Mouse (Mus musculus) forebrain, embryonic 13.5 days (tissue): ENCODE measurements around the gene Iffo2. TPM values are rescaled to one million over a fixed set of nuclear protein-coding genes. Genes with fewer than 3 reads are reported as not detected.

Source experiments
- ATAC-seq: fragments of 200-750 bp; cut with Nextera tagmentation; 2 replicates; pipeline ENCODE4 v1.8.0; 2017
- H3K27ac ChIP-seq: fragments of 300-500 bp; sonication (generic); 2 replicates; pipeline ENCODE4 v1.5.1; 2015; ENCODE audit warnings: inconsistent platforms, mild to moderate bottlenecking, moderate library complexity
- H3K27me3 ChIP-seq: fragments of 300-500 bp; sonication (generic); 2 replicates; pipeline ENCODE4 v1.6.1; 2015; ENCODE audit warnings: mild to moderate bottlenecking, inconsistent platforms
- H3K36me3 ChIP-seq: fragments of 300-500 bp; sonication (generic); 2 replicates; pipeline ENCODE4 v1.6.1; 2015; ENCODE audit warnings: mild to moderate bottlenecking, inconsistent platforms; ENCODE audit not compliant: poor library complexity, severe bottlenecking
- H3K4me1 ChIP-seq: fragments of 300-500 bp; sonication (generic); 2 replicates; pipeline ENCODE4 v1.6.1; 2015; ENCODE audit warnings: inconsistent platforms
- H3K4me2 ChIP-seq: fragments of 300-500 bp; sonication (generic); 2 replicates; pipeline ENCODE4 v1.6.1; 2015; ENCODE audit warnings: inconsistent platforms, mild to moderate bottlenecking, moderate library complexity
- H3K4me3 ChIP-seq: fragments of 300-500 bp; sonication (generic); 2 replicates; pipeline ENCODE4 v1.5.1; 2015; ENCODE audit warnings: mild to moderate bottlenecking, inconsistent platforms
- H3K9ac ChIP-seq: fragments of 300-500 bp; sonication (generic); 2 replicates; pipeline ENCODE4 v1.6.1; 2015; ENCODE audit warnings: mild to moderate bottlenecking, inconsistent platforms
- H3K9me3 ChIP-seq: fragments of 300-500 bp; sonication (generic); replicated peaks from 2 replicates; pipeline ENCODE4 v1.6.1; 2016; ENCODE audit warnings: inconsistent platforms
- WGBS: fragments of 180-500 bp; shearing (Covaris S2); methylation state at CpG from one replicate; pipeline ENCODE4 v1.1.7; 2015; 5-methylcytosine and 5-hydroxymethylcytosine counted together
- polyA plus RNA-seq: library from polyadenylated mRNA; unstranded; fragments of >200 nt; fragmentation: Nextera tagmentation; extraction: Ambion mirVana; gene quantifications from 2 replicates; pipeline ENCODE4 v1.2.1, GENCODE M21; 2015

The Iffo2 gene
- polyA plus RNA-seq, 1 experiment from 2014 or later: 3.6 TPM

GRCm38 (mm10) chr4:139535719-139536118, 5.4 kb downstream of the Iffo2 start:
- Histone ChIP-seq H3K36me3 (no peaks in the 10 kb centered on the region), H3K9ac (no peak overlapping the region), H3K4me2 (no peak overlapping the region), H3K4me3 (no peak overlapping the region), H3K27ac (no peak overlapping the region), H3K4me1 (peaks cover 9% of the 10 kb centered on the region), H3K9me3 (no peaks in the 10 kb centered on the region), H3K27me3 (no peaks in the 10 kb centered on the region)
- 56% methylated on average over 7 of the region's 7 CpGs for WGBS
- no peak for ATAC-seq

DNA sequence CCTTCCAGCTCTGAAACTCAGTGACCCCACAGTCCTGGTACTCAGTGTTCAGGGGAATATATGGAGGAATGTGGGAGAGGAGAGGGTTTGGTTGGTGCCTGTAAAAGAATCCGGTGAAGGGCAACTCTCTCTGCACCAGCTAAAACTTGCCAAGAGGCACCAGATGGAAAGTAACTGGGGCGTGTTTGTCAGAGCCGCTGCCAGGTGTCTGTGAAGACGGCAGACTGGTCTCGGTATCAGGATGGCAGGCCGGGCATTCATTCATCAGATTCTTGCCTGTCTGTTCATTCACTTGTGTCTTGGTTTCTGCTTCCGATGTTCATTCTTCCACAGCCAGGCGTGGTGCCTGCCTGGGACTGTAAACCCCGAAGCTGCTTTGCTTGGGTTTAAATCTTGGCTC, 6.4 kb downstream of the Iffo2 start:
- WGBS: 84% methylated on average over 9 of the region's 9 CpGs
- H3K27ac ChIP-seq: no peak overlapping the region
- no peaks in the 10 kb centered on the region for H3K9me3 ChIP-seq
- no peaks in the 10 kb centered on the region for H3K36me3 ChIP-seq
- H3K9ac ChIP-seq: no peak overlapping the region
- H3K4me3 ChIP-seq: no peak overlapping the region
- ATAC-seq: no peak
- H3K27me3 ChIP-seq: no peaks in the 10 kb centered on the region
- H3K4me1 ChIP-seq: peaks cover 9% of the 10 kb centered on the region
- no peak overlapping the region for H3K4me2 ChIP-seq

GRCm38 (mm10) chr4:139540784-139541183, 10.4 kb downstream of the Iffo2 start:
- 95% methylated on average over 7 of the region's 7 CpGs for WGBS
- Histone ChIP-seq H3K9ac (no peak overlapping the region), H3K4me2 (no peak overlapping the region), H3K4me1 (peaks cover 4% of the 10 kb centered on the region; the same call in 1 of the 2 replicates), H3K9me3 (no peaks in the 10 kb centered on the region), H3K4me3 (no peak overlapping the region), H3K27ac (no peak overlapping the region), H3K36me3 (no peaks in the 10 kb centered on the region), H3K27me3 (no peaks in the 10 kb centered on the region)
- ATAC-seq: no peak

DNA sequence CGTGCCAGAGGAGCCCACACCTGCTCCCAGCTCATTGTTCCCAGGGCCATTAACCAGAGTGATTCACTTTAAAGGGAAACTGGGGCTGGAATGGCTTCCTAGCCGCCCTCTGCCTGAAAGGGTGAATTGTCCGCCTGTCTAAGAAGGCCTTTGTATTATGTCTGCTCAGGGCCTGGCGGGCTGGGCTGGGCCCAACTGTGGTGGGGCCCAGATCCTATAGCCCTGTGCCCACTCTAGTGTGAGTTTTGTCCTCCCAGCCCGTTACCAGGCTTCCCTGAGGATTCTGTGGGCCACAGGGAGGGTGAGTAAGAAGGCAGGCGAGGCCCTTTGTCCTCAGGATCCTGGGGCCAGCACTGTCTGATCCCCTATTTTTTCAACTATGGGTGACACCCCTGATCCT, 15.4 kb downstream of the Iffo2 start:
- no peaks in the 10 kb centered on the region for H3K27me3 ChIP-seq
- H3K4me2 ChIP-seq: no peak overlapping the region
- H3K27ac ChIP-seq: no peak overlapping the region
- no peak for ATAC-seq
- H3K9me3 ChIP-seq: no peaks in the 10 kb centered on the region
- H3K9ac ChIP-seq: no peak overlapping the region
- 23% methylated on average over 6 of the region's 6 CpGs for WGBS
- peaks cover 6% of the 10 kb centered on the region; the same call in 1 of the 2 replicates for H3K4me1 ChIP-seq
- H3K36me3 ChIP-seq: no peaks in the 10 kb centered on the region
- no peak overlapping the region for H3K4me3 ChIP-seq

DNA sequence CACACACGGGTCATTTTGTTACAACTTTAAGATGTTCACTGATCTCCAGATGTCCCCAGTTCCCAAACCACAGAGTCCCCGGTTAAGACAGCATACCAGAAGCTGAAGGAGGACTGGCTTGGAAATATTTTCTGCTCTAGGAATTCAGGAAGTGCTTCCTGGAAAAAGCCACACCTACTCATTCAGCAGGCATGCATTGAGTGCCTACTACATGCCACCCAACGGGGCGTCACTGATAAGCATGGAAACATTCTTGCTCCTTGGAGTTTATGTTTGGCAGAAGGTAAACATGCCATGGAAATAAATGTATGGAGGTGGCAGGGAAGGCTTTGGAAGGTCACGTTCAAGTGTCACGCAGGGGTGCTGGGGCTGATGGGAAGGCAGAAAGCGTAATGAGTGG, 19.1 kb downstream of the Iffo2 start:
- Histone ChIP-seq H3K27ac (no peak overlapping the region), H3K4me2 (no peak overlapping the region), H3K4me3 (no peak overlapping the region), H3K27me3 (no peaks in the 10 kb centered on the region), H3K9me3 (no peaks in the 10 kb centered on the region), H3K36me3 (no peaks in the 10 kb centered on the region), H3K9ac (no peak overlapping the region), H3K4me1 (peaks cover 6% of the 10 kb centered on the region; the same call in 1 of the 2 replicates)
- 90% methylated on average over 7 of the region's 7 CpGs for WGBS
- ATAC-seq: no peak

GRCm38 (mm10) chr4:139555235-139555634, 24.9 kb downstream of the Iffo2 start:
- ATAC-seq: no peak
- no peak overlapping the region for H3K4me2 ChIP-seq
- no peaks in the 10 kb centered on the region for H3K27me3 ChIP-seq
- no peak overlapping the region for H3K4me3 ChIP-seq
- no peak overlapping the region for H3K27ac ChIP-seq
- no peak overlapping the region for H3K9ac ChIP-seq
- 87% methylated on average over 11 of the region's 11 CpGs for WGBS
- H3K4me1 ChIP-seq: no peaks in the 10 kb centered on the region
- no peaks in the 10 kb centered on the region for H3K9me3 ChIP-seq
- H3K36me3 ChIP-seq: no peaks in the 10 kb centered on the region

- no peak overlapping the region for H3K9ac ChIP-seq
- 81% methylated on average over 19 of the region's 19 CpGs for WGBS
- no peaks in the 10 kb centered on the region for H3K27me3 ChIP-seq
- no peaks in the 10 kb centered on the region for H3K36me3 ChIP-seq
- no peak overlapping the region for H3K27ac ChIP-seq
- ATAC-seq: no peak
- H3K4me2 ChIP-seq: no peak overlapping the region
- H3K9me3 ChIP-seq: no peaks in the 10 kb centered on the region
- H3K4me3 ChIP-seq: no peak overlapping the region
- H3K4me1 ChIP-seq: no peaks in the 10 kb centered on the region
Measured at GRCm38 (mm10) chr4:139555951-139556350, 25.6 kb downstream of the Iffo2 start.

- ATAC-seq: no peak
- peaks cover 8% of the 10 kb centered on the region; the same call in 1 of the 2 replicates for H3K27me3 ChIP-seq
- 87% methylated on average over 15 of the region's 15 CpGs for WGBS
- no peak overlapping the region for H3K4me2 ChIP-seq
- H3K9ac ChIP-seq: no peak overlapping the region
- H3K4me1 ChIP-seq: no peaks in the 10 kb centered on the region
- no peaks in the 10 kb centered on the region for H3K9me3 ChIP-seq
- H3K27ac ChIP-seq: no peak overlapping the region
- no peaks in the 10 kb centered on the region for H3K36me3 ChIP-seq
- no peak overlapping the region for H3K4me3 ChIP-seq
Measured at GRCm38 (mm10) chr4:139568361-139568760, 38.0 kb downstream of the Iffo2 start.

- no peak for ATAC-seq
Measured at GRCm38 (mm10) chr4:139570756-139571155, 40.4 kb downstream of the Iffo2 start.

DNA sequence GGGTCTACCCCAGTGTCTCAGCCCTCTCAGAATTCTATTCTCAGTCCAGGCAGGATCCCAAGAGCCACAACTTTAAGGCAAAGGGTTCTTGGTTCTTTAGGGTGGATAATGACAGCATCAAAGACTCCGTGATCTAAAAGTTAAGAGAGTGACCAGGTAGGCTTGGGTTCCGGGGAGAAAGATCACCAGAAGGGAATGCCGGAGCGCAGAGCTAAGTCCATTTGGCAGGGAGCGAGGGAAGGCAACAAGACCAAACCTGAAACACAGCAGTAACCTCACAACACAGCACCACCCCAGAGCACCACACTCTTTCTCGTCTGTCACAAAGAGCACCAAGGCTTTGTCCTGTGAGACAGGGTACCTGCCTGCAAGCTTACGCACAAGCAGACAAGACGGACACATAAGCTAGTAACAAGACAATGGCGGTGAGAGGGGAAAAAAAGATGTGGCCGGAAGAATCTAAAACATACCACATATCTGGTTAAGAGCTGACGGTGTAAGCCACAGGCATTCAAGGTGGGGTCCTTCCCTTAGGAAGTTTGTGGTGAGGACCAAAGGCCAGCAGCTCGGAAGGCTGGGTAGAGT, 42.7 kb downstream of the Iffo2 start:
- Histone ChIP-seq H3K4me3 (no peak overlapping the region), H3K27me3 (peaks cover 14% of the 10 kb centered on the region; the same call in 1 of the 2 replicates), H3K9me3 (no peaks in the 10 kb centered on the region), H3K27ac (no peak overlapping the region), H3K9ac (no peak overlapping the region), H3K36me3 (no peaks in the 10 kb centered on the region), H3K4me2 (no peak overlapping the region), H3K4me1 (peaks cover 24% of the 10 kb centered on the region)
- no peak for ATAC-seq
- 85% methylated on average over 12 of the region's 12 CpGs for WGBS

More at GRCm38 (mm10) chr4:139570756-139571155, 40.4 kb downstream of the Iffo2 start:
- 84% methylated on average over 10 of the region's 10 CpGs for WGBS
- Histone ChIP-seq H3K4me2 (no peak overlapping the region), H3K36me3 (no peaks in the 10 kb centered on the region), H3K4me1 (peaks cover 12% of the 10 kb centered on the region), H3K9ac (no peak overlapping the region), H3K4me3 (no peak overlapping the region), H3K9me3 (no peaks in the 10 kb centered on the region), H3K27me3 (peaks cover 8% of the 10 kb centered on the region; the same call in 1 of the 2 replicates), H3K27ac (no peak overlapping the region)

GRCm38 (mm10) chr4:139574156-139574798, 43.9 kb downstream of the Iffo2 start:
- Histone ChIP-seq H3K4me2 (peak overlapping the region; percentile 97), H3K9me3 (no peaks in the 10 kb centered on the region), H3K27ac (peak overlapping the region; percentile 72), H3K9ac (peak overlapping the region; percentile 85), H3K4me3 (peak overlapping the region; percentile 79), H3K4me1 (peaks cover 24% of the 10 kb centered on the region), H3K27me3 (peaks cover 14% of the 10 kb centered on the region; the same call in 1 of the 2 replicates), H3K36me3 (no peaks in the 10 kb centered on the region)
- peak; percentile 95 for ATAC-seq
- under 1% methylated on average over 47 of the region's 52 CpGs for WGBS

GRCm38 (mm10) chr4:139574799-139575672, 44.7 kb downstream of the Iffo2 start:
- Histone ChIP-seq H3K4me3 (peak overlapping the region; percentile 79), H3K4me2 (peak overlapping the region; percentile 97), H3K27ac (peak overlapping the region; percentile 72), H3K36me3 (no peaks in the 10 kb centered on the region), H3K27me3 (peaks cover 14% of the 10 kb centered on the region; the same call in 1 of the 2 replicates), H3K9me3 (no peaks in the 10 kb centered on the region), H3K4me1 (peaks cover 24% of the 10 kb centered on the region), H3K9ac (peak overlapping the region; percentile 85)
- under 1% methylated on average over 111 of the region's 111 CpGs for WGBS
- peak; percentile 12; the same call in 1 of the 2 replicates for ATAC-seq
